Mouse (Mus musculus): ENCODE data around the gene Lrrc36.

Gene Lrrc36

DNA sequence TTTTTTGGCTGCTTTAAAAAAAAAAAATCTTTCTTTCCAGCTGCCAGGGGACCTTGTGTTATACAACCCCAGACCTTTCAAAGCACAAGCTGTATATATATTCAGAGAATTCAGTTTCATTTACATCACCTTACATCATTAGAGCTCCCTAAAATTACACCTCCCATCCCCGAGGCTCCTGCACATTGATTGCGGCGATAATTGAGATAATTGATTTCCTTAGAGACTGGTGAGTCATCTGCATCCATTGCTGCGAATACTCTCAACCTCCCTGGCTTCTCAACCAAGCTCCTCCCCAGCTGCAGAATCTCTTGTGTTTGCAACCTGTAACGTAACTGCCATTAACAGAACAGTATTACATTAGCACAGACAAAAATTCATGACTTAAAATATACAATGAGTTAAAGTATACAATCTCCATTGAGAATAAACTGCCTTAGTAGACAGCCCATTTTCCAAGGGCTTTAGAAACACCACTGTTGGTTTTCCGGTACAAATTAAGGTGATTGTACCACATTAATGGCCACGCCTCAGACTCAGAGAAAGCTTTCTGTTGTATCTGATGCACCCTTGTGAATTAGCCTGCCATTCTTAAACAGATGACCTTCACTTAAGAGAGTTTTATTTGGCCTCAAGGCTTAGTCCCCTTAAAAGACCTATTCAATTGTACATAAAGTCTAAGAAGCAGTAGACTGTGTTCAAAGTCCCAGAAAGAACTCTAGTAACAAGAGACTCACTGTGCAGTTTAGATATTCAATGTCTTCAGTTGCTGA lies 18.6 kb downstream of the Lrrc36 start:
- DNase-seq (ENCODE audit: low spot score in 2 of 2): no peak

DNA sequence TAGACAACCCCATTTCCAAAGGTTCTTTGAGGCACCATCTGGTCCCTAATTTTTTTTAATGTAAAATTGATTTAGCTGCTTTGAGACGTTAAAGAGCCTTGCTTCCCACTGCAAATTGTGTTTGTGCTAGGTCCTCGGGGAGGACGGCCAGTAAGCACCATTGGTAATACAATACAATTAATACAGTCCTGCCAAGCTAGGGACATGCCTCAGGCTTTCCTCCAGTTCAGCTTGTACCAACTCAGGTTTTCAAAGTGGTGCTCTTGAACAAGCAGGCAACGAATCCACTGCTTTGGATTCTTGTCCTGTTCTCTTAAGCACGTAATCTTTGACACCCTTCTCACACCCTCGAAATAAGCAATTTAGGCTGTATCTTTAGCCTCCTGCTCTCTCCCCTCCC lies 19.6 kb downstream of the Lrrc36 start:
- DNase-seq (ENCODE audit: low spot score in 2 of 2): no peak

DNA sequence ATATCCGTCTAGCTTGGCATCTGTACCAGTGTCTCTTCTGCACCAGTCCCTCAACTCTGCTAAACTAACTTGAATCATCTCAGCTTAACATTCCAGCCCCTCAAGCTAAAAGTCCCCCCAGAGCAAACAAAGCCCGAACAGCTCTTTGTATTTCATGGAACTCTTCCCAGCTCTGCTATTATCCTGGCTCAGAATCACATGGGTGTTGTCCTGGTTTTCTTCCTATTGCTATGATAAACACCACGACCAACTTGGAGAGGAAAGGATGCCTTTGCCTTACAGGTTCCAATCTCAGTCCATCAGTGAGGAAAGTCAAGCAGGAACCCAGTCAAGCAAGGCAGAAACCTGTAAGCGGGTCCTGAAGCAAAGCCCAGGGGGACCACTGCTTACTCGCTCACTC lies 20.1 kb downstream of the Lrrc36 start:
- peak; percentile 52 to 53 for DNase-seq (ENCODE audit: low spot score in 2 of 2)

DNA sequence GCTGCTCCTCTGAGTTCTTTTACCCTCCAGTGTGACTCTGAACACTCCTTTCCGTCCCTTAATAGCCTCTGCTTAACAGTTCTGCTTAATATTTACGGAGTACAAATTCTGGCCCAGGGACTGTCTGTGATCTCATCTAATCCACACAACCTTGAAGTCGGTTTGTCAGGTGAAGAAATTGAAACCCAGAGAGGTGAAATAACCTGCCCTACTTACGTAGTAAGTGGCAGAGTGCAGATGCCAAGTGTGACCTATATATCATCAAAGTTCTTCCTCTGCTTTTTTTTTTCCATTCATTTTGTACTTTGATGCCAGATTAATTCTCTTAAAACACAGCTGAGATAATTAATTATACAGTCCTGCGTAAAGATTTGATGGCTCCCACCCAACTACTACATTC lies 20.8 kb downstream of the Lrrc36 start:
- no peak for DNase-seq (ENCODE audit: low spot score in 2 of 2)

DNA sequence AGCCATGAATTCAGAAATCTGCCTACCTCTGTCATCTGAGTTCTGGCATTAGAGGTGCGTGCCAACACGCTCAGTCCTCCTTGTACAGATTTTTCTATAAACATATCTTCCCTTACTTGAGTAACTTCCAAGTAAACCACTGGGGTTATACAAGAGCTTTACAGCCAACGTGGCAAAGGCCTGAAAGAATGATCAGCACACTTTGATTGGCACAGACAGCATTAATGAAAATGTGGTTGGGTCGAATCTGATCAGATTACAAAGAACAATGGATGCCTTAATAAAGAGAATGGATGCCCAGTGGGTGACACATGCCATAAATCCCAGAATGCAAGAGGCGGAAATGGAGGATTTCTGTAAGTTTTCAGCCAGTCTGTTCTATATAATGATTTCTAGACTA lies 22.8 kb downstream of the Lrrc36 start:
- no peak for DNase-seq (ENCODE audit: low spot score in 2 of 2)

DNA sequence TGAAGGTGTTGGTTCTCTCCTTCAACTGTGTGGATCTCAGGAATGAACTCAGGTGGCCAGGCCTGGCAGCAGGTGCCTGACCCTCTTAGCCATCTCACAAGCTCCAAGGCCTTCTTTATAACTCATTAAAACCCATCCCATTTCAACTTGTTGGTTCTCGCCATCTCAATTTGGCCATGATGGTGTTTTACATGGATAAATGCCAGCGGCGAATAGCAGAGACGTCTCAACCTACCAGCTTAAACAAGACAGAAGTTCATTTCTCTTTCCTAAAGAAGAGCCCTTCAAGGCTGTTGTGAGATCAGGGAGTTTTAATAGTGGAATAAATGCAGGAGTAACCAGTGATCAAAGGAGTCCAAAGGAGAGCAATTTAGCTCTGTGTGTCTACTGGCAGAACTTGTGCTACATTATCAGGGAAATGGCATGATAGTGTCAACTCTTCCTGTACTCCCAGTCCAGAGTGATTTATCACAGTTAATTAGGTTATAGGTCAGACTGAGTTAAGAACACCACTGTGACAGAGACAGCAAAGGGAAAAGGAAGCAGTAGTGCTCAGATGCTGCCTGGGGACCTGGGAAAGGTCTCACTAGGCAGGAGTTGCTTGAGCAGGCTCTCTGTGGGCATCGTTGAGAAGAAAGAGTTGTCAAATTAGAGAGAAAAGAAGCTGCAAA lies 23.8 kb downstream of the Lrrc36 start:
- DNase-seq (ENCODE audit: low spot score in 2 of 2): no peak

DNA sequence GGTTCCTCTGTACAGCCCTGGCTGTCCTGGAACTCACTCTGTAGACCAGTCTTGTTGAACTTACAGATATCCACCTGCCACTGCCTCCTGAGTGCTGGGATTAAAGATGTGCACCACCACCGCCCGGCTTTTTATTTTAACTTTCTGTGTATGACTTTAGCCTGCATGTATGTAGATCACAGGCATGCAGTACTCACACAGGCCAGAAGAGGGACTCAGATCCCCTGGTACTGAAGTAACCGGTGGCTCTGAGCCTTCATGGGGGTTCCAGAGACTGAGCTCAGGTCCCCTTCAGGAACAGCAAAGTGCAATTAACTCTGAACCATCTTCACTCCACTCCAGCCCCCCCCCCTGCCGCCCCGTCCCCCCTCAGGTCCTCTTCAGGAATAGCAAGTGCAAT lies 25.5 kb downstream of the Lrrc36 start:
- no peak for DNase-seq (ENCODE audit: low spot score in 2 of 2)

DNA sequence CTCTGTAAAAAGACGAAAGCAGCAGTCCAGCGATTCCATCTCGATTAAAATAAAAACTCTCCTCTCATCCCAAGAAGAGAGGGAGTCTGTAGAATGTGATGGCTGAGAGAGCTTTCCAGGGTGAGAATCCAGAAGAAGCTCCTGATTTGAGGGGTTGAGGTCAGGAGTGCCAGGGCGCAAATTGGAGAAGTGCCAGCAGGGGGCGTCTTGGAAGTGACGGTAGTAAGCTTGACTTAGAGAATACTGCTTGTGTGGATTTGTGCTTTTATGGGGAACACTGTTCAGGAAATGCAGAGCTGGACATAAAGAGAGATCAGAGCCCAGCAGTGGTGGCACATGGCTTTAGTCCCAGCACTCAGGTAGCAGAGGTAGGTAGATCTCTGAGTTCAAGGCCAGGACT lies 28.1 kb downstream of the Lrrc36 start:
- no peak for DNase-seq (ENCODE audit: low spot score in 2 of 2)

DNA sequence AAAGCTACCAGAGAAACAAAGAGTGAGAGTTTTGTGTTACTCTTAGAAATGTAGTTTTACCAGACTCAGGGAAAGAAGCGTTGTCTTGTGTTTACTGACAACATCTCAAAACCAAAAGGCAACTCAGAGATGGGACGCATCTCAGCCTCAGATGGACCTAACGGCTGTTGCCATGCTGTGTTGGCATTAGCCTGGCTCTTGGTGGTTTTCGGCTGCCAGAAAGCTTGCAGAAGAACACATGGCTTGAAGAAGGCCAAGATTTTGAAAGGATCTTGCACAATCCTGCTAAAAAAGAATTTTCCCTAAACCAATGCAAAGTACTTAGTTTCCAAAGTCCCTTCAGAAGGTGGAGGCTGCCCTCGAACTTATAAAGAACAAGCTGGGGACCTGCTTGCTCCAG lies 29.3 kb downstream of the Lrrc36 start:
- no peak for DNase-seq (ENCODE audit: low spot score in 2 of 2)

DNA sequence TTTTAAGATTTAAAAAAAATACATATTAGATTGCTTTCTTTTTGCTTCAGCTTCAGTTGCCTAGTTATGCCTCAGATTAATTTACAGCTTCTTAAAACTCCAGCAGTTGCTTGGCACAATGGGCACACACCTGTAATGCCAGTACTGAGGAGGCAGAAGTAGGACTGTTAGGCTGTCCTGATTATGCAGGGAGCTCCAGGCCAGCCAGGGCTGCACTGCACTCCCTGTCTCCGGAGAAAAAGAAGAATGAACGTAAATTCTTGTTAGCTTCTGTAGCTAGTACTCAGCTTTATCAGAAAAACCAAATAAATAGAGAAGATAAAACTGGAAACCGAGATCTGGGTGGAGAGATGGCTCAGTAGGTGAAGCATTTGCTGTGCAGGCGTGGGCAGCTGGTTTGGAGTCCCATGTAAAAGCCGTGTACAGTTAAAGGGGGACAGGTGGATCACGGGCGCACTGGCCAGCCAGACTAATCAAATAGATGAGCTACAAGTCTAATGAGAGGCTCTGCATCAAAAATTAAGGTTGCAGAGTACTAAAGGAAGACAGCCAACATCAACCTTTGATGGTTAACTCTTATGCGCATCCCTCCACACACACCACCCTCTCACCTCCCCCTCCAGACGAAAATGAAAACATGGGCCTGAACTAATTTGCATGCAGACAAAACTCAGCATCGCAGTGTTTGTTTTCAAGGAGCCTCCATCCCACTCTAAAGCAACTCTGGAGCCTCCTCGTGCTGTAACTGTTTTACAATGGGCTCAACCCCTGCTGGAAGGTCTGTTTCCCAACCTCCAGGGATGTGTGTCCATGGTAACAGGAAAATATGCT lies 32.1 kb downstream of the Lrrc36 start:
- peak; percentile 61 to 70 for DNase-seq (ENCODE audit: low spot score in 2 of 2)

DNA sequence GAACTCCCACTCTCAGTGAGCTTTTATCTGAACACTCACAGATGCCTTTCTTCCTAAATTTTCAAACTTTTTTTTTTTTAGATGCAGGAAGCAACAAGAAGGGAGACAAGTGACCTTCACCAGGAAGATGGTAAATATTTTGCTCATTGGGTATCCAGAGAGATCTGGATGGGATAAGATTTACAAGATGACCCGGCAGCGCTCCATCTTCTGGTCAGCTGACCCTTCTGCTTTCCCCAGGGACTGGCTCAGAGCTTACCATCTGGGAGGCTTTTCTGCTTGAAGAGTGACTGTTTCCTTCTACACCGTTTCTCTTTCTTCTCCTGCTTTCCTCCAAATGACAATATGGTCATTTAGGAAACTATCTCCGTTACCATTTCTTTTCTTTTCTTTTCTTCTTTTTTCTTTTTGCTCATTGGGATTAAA lies 32.8 kb downstream of the Lrrc36 start:
- DNase-seq (ENCODE audit: low spot score in 2 of 2): peak in 1 of 2 experiments; percentile 62

DNA sequence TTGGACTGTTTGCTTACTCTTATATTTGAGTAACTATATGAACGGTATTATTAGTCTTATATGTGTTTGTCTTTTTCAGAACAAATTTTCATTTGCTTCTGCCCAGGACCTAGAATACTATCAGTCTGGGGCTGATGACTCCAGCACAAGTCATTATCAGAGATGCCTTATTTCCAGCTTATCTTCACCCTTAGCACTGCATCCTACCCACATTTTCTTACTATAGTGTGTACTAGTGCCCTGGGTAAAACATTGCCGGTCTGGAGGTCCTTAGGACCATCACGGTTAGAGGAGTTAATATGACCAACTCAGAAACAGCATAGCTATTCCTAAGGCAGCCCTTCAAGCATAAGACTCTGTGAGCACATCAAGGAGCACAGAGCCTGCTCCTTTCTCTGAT lies 34.8 kb downstream of the Lrrc36 start:
- no peak for DNase-seq (ENCODE audit: low spot score in 2 of 2)

DNA sequence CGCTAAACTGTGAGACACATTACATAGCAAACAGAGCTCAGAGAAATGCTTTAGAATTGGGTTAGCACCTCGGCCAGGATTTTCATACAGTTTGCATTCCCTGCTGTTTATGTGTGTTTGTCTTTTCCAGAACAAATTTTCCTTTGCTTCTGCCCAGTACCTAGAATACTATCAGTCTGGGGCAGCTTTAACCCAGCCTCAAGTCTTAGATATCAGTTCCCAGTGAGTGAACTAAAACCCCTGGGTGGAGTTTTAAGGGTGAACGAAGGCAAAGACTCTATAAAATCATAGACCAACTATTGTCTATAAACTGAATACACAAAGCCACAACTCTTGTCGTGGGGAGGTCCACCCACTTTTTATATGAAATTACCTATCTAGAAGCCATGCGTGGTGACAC lies 35.2 kb downstream of the Lrrc36 start:
- no peak for DNase-seq (ENCODE audit: low spot score in 2 of 2)

DNA sequence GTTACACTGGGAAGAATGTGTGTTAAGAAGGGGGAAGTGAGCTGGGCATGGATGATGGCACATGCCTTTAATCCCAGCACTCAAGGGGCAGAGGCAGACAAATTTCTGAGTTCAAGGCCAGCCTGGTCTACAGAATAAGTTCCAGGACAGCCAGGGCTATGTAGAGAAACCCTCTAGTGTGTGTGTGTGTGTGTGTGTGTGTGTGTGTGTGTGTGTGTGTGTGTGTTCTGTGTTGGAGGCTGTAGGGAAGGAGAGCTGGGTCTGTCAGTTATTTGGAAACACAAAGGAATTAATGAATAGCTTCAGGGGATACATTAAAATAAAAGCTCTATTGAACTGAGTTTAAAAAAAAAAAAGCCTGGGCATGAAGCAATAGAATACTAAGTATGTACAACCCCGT lies 37.6 kb downstream of the Lrrc36 start:
- no peak for DNase-seq (ENCODE audit: low spot score in 2 of 2)

DNA sequence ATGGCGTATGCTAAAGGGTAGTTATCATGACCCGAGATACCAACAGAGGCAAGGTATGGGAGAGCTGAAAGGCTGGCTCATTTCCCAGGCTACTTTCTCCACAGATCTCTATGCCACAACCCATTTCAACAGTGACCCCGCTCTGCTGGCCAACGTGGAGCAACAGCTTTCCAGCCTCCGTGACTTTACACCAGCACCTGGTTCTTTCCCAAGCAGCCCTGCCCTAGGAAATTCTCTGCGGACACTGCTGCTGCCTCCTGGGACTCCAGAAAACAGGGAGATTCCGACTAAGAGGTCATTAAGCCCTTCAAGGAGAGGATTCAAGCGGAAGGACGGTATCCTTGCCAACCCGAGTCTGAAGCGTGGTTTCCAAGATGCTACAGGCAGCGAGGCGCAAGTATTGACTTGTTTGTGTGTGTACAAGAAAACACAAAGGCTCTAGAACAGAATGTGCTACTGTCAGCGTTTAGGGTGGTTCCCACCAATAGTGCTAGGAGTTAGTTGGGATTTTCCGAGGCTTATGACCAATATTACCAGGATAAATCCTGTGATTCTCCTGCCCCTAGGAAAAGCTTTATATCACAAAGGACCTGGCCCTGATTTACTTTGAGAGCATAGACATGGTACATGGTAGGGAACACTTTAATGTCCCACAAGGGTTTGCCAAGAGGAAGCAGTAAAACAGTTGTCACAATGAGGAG lies 38.7 kb downstream of the Lrrc36 start:
- no peak for DNase-seq (ENCODE audit: low spot score in 2 of 2)

DNA sequence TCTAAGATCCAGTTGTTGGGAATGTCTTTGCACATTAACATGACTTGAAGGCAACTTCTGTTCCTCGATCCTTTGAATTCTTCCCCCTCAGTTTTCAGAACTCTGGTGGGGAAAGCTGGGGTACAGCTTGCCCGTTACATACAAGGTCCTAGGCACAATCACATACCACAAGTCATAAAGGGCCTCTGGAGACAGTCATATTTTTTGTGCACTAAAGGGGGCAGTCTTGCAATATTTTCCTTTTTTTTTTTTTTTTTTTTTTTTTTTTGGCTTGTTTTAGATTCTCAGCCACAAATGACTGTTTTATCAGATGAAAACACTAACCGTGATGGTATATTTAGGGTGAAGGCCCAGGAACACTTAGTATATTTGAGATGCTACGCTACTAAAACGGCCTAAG lies 39.9 kb downstream of the Lrrc36 start:
- DNase-seq (ENCODE audit: low spot score in 2 of 2): peak in 1 of 2 experiments; percentile 23

DNA sequence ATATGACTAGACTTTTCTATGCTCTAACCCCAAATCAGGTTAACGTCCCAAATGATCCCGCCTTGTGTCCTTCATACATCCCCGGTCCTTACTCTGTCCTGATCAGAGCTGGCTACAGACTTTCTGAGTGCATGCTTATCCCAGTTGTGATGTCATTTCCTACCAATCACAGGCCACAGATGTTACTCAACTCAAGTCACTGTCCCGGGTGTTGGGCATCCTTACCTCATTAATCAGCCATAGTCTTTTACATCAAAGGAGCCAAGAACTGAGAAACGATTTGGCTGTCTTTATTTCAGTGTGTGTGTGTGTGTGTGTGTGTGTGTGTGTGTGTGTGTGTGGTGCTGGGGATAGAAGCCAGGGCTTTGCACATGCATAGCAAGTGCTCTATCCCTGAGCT lies 40.7 kb downstream of the Lrrc36 start:
- DNase-seq (ENCODE audit: low spot score in 2 of 2): peak; percentile 20 to 21

DNA sequence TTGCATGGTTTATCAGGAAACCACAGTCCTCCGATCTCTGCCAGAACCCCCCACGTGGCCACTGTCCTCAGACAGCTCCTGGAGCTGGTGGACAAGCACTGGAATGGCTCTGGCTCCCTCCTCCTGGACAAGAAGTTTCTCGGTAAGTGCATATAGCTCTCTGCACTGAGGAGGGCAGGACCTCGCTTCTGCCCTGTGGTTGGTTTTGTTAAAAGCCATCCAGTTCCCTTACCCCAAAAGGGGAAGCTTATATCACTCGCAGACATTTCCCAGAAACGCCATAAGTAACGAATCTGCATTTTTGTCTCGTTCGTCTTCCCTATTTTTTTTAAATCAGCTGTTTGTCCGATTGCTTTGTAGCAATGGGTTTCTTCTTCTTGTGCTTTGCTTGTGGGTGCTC lies 41.8 kb downstream of the Lrrc36 start:
- DNase-seq (ENCODE audit: low spot score in 2 of 2): no peak

DNA sequence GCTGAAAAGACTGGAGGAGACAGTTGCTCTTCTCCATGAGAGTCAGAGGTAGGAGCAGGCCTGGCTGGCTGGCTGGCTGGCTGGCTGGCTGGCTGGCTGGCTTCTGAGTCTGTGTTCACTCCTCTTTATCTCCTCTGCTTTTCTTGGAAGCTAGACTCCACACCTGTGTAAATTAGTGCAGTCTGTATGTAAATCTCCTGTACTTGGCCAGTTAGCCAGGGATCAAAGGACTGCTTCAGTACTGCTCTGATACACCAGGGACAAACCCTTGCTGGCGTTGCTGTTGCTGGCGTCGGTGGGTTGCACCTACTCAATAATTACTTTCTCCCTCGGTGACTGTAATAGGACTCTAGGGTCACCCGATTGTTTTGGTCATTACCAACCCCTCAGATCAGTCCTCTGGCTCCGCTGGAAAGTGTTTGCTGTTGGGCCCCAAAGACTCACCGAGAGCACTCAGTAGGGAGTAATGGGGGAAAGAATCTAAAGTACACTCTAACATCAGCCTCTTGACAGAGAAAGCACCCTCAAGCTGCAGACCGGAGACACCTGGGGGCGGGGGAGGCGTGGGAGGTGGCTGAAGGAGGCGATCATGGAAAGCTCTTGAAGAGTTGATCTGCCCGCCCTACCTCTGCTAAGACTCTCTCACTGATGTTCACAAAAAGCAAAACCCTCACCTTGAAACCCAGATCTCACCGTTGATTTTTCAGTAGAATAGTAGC lies 47.9 kb downstream of the Lrrc36 start:
- no peak for DNase-seq (ENCODE audit: low spot score in 2 of 2)

DNA sequence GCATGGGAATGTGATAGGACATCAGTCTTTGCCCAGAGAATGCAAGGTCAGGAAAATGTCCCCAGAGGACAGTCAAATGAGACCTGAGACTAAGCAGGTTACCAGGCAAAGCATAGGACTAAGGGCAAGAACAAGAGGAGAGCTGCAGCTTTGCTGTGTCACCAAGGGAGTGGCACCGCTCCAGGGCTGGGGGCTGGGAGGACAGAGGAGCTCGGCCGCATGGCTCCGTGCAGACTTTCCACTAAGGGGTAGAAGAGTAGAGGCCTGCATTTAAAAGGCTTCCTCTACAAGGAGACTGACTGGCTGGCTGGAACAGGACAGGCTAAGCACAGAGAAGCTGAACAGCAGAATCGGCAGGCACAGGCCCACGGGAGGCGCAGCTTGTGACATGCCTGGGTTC lies 51.2 kb downstream of the Lrrc36 start:
- DNase-seq (ENCODE audit: low spot score in 2 of 2): no peak

DNA sequence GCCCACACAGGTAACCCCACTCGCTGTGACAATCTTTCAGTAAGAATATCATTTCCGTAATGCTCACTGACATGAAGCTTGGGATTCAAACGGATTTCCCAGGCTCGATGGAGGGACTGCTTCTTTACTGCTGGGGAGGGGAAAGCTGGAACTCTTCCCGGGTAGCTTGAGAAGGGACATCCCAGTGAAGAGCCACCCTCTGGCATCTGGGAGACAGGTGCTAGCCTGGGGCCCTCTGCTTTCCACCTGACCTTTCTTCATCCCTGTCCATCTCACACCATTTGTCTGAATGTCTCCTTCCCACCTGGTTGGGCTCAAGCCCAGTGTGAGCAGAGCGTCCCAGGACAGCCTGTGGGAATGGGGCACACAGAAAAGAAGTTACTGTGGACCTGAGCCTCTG lies 52.9 kb downstream of the Lrrc36 start:
- DNase-seq (ENCODE audit: low spot score in 2 of 2): no peak

Measured in heart, adult 9 months (tissue).